Mouse (Mus musculus) CH12.LX (cell line): ENCODE results near the gene Cd83. TPM values are rescaled to one million over a fixed set of nuclear protein-coding genes. Genes with fewer than 3 reads are reported as not detected.

ENCODE experiments used
- DNase-seq: peaks from one replicate; pipeline ENCODE4 v3.0.0-alpha.2; 2013; ENCODE audit errors: extremely low read depth
- H3K27ac ChIP-seq: 2 replicates; pipeline ENCODE4 v1.5.1; 2012; ENCODE audit warnings: low read depth, mild to moderate bottlenecking, control low read depth, moderate library complexity; ENCODE audit not compliant: insufficient read depth
- H3K27me3 ChIP-seq: replicated peaks from 2 replicates; pipeline ENCODE3; 2012; ENCODE audit warnings: inconsistent platforms
- H3K36me3 ChIP-seq, 2 experiments: replicated peaks in 1 of 2; 2 replicates each; pipeline versions ENCODE3 to v1.6.1; 2012; ENCODE audit warnings: inconsistent platforms in 1 of 2, low read length in 1 of 2, mild to moderate bottlenecking in 1 of 2, mixed read lengths in 1 of 2, moderate library complexity in 1 of 2; ENCODE audit not compliant: control insufficient read depth in 1 of 2, insufficient read depth in 1 of 2
- H3K4me1 ChIP-seq, 2 experiments: 2 replicates each; pipeline ENCODE4 v1.6.1; 2012; ENCODE audit warnings: inconsistent platforms in 1 of 2, moderate library complexity in 1 of 2; ENCODE audit not compliant: insufficient read depth in 2 of 2, control insufficient read depth in 1 of 2
- H3K4me2 ChIP-seq: 2 replicates; pipeline ENCODE4 v1.6.1; 2012; ENCODE audit warnings: low read depth, mild to moderate bottlenecking, control low read depth; ENCODE audit not compliant: poor library complexity, insufficient read depth, severe bottlenecking
- H3K4me3 ChIP-seq, 3 experiments: fragments of 150-350 bp in 1 of 3; sonication (generic) in 1 of 3; replicated peaks in 1 of 3; 2 replicates each; pipeline versions ENCODE3 to v1.5.1; 2011 to 2012; ENCODE audit warnings: low read depth in 2 of 3, low read length in 2 of 3, mild to moderate bottlenecking in 2 of 3, moderate library complexity in 2 of 3, control low read depth in 1 of 3, improper control_type of control experiment in 1 of 3, inconsistent platforms in 1 of 3, mixed read lengths in 1 of 3; ENCODE audit not compliant: poor library complexity in 1 of 3
- H3K79me2 ChIP-seq: replicated peaks from 2 replicates; pipeline ENCODE4 v1.6.1; 2012; ENCODE audit warnings: mild to moderate bottlenecking, moderate library complexity; ENCODE audit not compliant: control insufficient read depth, poor library complexity, insufficient read depth, severe bottlenecking; ENCODE audit errors: extremely low read depth
- H3K9ac ChIP-seq: 2 replicates; pipeline ENCODE4 v1.6.1; 2012; ENCODE audit warnings: low read depth, mild to moderate bottlenecking, control low read depth, moderate library complexity; ENCODE audit not compliant: insufficient read depth
- H3K9me3 ChIP-seq: replicated peaks from 2 replicates; pipeline ENCODE3; 2012; ENCODE audit warnings: low read length, inconsistent platforms, mixed read lengths
- BHLHE40 ChIP-seq: IDR thresholded peaks from 2 replicates; pipeline ENCODE4 v1.6.1; 2011; ENCODE audit warnings: mild to moderate bottlenecking, low read depth, low read length, improper control_type of control experiment
- CHD2 ChIP-seq: IDR thresholded peaks from 2 replicates; pipeline ENCODE4 v1.6.1; 2011; ENCODE audit warnings: low read length, improper control_type of control experiment
- CTCF ChIP-seq, 2 experiments: IDR thresholded peaks in 1 of 2; conservative IDR thresholded peaks in 1 of 2; 2 replicates each; pipeline ENCODE4 v1.5.1; 2011 to 2012; ENCODE audit warnings: low read depth in 2 of 2, low read length in 2 of 2, improper control_type of control experiment in 1 of 2, inconsistent platforms in 1 of 2, mild to moderate bottlenecking in 1 of 2, moderate library complexity in 1 of 2
- EP300 ChIP-seq: IDR thresholded peaks from 2 replicates; pipeline ENCODE4 v1.6.1; 2011; ENCODE audit warnings: low read length, improper control_type of control experiment
- GABPA ChIP-seq: IDR thresholded peaks from 2 replicates; pipeline ENCODE4 v1.6.1; 2012; ENCODE audit warnings: low read depth, low read length, improper control_type of control experiment, inconsistent platforms; ENCODE audit not compliant: insufficient replicate concordance
- HCFC1 ChIP-seq: IDR thresholded peaks from 2 replicates; pipeline ENCODE4 v1.6.1; 2012; ENCODE audit warnings: low read depth, mild to moderate bottlenecking, inconsistent platforms, low read length, improper control_type of control experiment
- IRF4 ChIP-seq: IDR thresholded peaks from 2 replicates; pipeline ENCODE4 v1.6.1; 2014; ENCODE audit warnings: low read depth, mild to moderate bottlenecking, inconsistent platforms, low read length, improper control_type of control experiment
- JUN ChIP-seq: IDR thresholded peaks from 2 replicates; pipeline ENCODE4 v1.6.1; 2011; ENCODE audit warnings: low read depth, mild to moderate bottlenecking, low read length, improper control_type of control experiment, moderate library complexity; ENCODE audit not compliant: insufficient read depth
- JUND ChIP-seq: conservative IDR thresholded peaks from 2 replicates; pipeline ENCODE4 v1.6.1; 2011; ENCODE audit warnings: low read depth, low read length, improper control_type of control experiment
- MAFK ChIP-seq: IDR thresholded peaks from 2 replicates; pipeline ENCODE4 v1.6.1; 2011; ENCODE audit warnings: low read length, improper control_type of control experiment; ENCODE audit not compliant: insufficient replicate concordance
- MAZ ChIP-seq: IDR thresholded peaks from 2 replicates; pipeline ENCODE4 v1.6.1; 2012; ENCODE audit warnings: low read depth, mild to moderate bottlenecking, inconsistent platforms, low read length, improper control_type of control experiment, moderate library complexity
- MEF2A ChIP-seq: IDR thresholded peaks from 2 replicates; pipeline ENCODE4 v1.6.1; 2014; ENCODE audit warnings: low read depth, mild to moderate bottlenecking, inconsistent platforms, low read length, improper control_type of control experiment, borderline replicate concordance
- MXI1 ChIP-seq: IDR thresholded peaks from 2 replicates; pipeline ENCODE4 v1.6.1; 2011; ENCODE audit warnings: mild to moderate bottlenecking, low read depth, low read length, improper control_type of control experiment
- NELFE ChIP-seq: IDR thresholded peaks from 2 replicates; pipeline ENCODE4 v1.6.1; 2011; ENCODE audit warnings: low read depth, low read length, improper control_type of control experiment
- NRF1 ChIP-seq: IDR thresholded peaks from 2 replicates; pipeline ENCODE4 v1.6.1; 2014; ENCODE audit warnings: low read depth, mild to moderate bottlenecking, inconsistent platforms, low read length, improper control_type of control experiment, moderate library complexity
- PAX5 ChIP-seq: IDR thresholded peaks from 2 replicates; pipeline ENCODE4 v1.6.1; 2012; ENCODE audit warnings: low read length, inconsistent platforms, mixed read lengths
- POLR2A ChIP-seq: IDR thresholded peaks from 2 replicates; pipeline ENCODE4 v1.6.1; 2011; ENCODE audit warnings: low read depth, mild to moderate bottlenecking, improper control_type of control experiment, low read length
- POLR2AphosphoS2 ChIP-seq: IDR thresholded peaks from 2 replicates; pipeline ENCODE4 v1.6.1; 2011; ENCODE audit warnings: low read depth, low read length, improper control_type of control experiment
- RAD21 ChIP-seq: IDR thresholded peaks from 2 replicates; pipeline ENCODE4 v1.6.1; 2011; ENCODE audit warnings: low read depth, mild to moderate bottlenecking, low read length, improper control_type of control experiment, moderate library complexity
- RCOR1 ChIP-seq: conservative IDR thresholded peaks from 2 replicates; pipeline ENCODE4 v1.6.1; 2012; ENCODE audit warnings: low read depth, mild to moderate bottlenecking, inconsistent platforms, low read length, improper control_type of control experiment
- SIN3A ChIP-seq: IDR thresholded peaks from 2 replicates; pipeline ENCODE4 v1.6.1; 2012; ENCODE audit warnings: low read length, improper control_type of control experiment, inconsistent platforms
- SMC3 ChIP-seq: IDR thresholded peaks from 2 replicates; pipeline ENCODE4 v1.6.1; 2011; ENCODE audit warnings: low read depth, low read length, improper control_type of control experiment
- TBP ChIP-seq: conservative IDR thresholded peaks from 2 replicates; pipeline ENCODE4 v1.6.1; 2011; ENCODE audit warnings: low read depth, low read length, improper control_type of control experiment
- UBTF ChIP-seq: IDR thresholded peaks from 2 replicates; pipeline ENCODE4 v1.6.1; 2012; ENCODE audit warnings: low read depth, mild to moderate bottlenecking, inconsistent platforms, low read length, improper control_type of control experiment, moderate library complexity
- USF1 ChIP-seq: IDR thresholded peaks from 2 replicates; pipeline ENCODE4 v1.6.1; 2014; ENCODE audit warnings: low read depth, mild to moderate bottlenecking, inconsistent platforms, low read length, improper control_type of control experiment
- USF2 ChIP-seq: conservative IDR thresholded peaks from 2 replicates; pipeline ENCODE4 v1.6.1; 2011; ENCODE audit warnings: low read depth, low read length, improper control_type of control experiment
- ZKSCAN1 ChIP-seq: IDR thresholded peaks from 2 replicates; pipeline ENCODE4 v1.6.1; 2012; ENCODE audit warnings: low read depth, inconsistent platforms, low read length, improper control_type of control experiment, borderline replicate concordance
- ZMIZ1 ChIP-seq: IDR thresholded peaks from 2 replicates; pipeline ENCODE4 v1.6.1; 2012; ENCODE audit warnings: low read depth, mild to moderate bottlenecking, inconsistent platforms, low read length, improper control_type of control experiment
- ZNF384 ChIP-seq: IDR thresholded peaks from 2 replicates; pipeline ENCODE4 v1.6.1; 2012; ENCODE audit warnings: low read depth, low read length, improper control_type of control experiment, inconsistent platforms
- dilution Hi-C: fragments of 300-500 bp; cut with MboI; formaldehyde crosslinking; loops from 2 replicates; pipeline ENCODE4 v1.14.3; 2020; ENCODE audit warnings: low sequenced_read_pairs; ENCODE audit not compliant: extremely low pct_unique_long_range_greater_than_20kb, extremely low pct_ligation_motif_present
- in situ Hi-C: fragments of 300-500 bp; cut with MboI; formaldehyde crosslinking; loops from 3 replicates; pipeline ENCODE4 v1.14.3; 2019; ENCODE audit warnings: low sequenced_read_pairs, low pct_ligation_motif_present, low pct_unique_long_range_greater_than_20kb, mixed read lengths
- polyA plus RNA-seq: library from polyadenylated mRNA; unstranded; fragments of >175 nt; gene quantifications from 2 replicates; pipeline ENCODE4 v1.2.1, GENCODE M21; 2012; ENCODE audit warnings: low read depth; ENCODE audit not compliant: insufficient read length
- total RNA-seq, 2 experiments: library from RNA; depleted of rRNA; stranded (reverse); fragments of 300-350 nt in 1 of 2; fragments of >200 nt in 1 of 2; gene quantifications; 2 replicates each; pipeline ENCODE4 v1.2.3; 2012 to 2014

Gene Cd83
- total and polyA plus RNA-seq, 3 experiments = 109 to 298 (median 129) TPM

DNA sequence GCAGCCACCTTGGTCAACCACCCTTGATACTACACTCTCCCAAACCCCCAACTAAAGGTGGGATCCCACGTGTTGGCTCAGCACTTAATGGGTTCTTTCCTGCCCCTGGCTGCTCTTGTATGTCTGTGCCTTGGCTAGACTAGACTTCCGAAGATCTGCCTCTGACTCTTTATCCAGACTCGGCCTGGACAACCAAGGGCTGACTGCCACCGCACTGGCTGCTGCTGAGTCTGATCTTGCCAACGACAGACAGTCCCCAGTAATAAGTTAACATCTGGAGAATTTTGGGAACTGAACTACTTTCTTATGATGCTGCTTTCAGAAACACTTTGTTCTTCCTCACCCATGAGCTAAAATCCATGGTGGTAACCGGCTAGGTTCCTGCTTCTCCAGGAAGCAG, 26.0 kb downstream of the Cd83 start:
- no peak overlapping the region for H3K4me3 ChIP-seq
- H3K9ac ChIP-seq = no peak overlapping the region
- peaks cover 5% of the 10 kb centered on the region for H3K9me3 ChIP-seq
- peaks cover 5 to 20% of the 10 kb centered on the region in 2 experiments for H3K4me1 ChIP-seq
- TF ChIP-seq POLR2A (no peak), ZNF384 (no peak), TBP (no peak), MAFK (no peak), CTCF (conservative IDR thresholded peaks at IDR 0.05 in 1 of 2, IDR thresholded peaks at IDR 0.05 in 1 of 2; ENCODE audit: low read depth in 2 of 2, low read length in 2 of 2) (no peak), IRF4 (no peak), SIN3A (no peak), ZKSCAN1 (no peak), RAD21 (no peak), EP300 (no peak), MXI1 (no peak), NRF1 (no peak), NELFE (no peak), USF2 (no peak), BHLHE40 (no peak), JUN (no peak), CHD2 (no peak), MAZ (no peak), RCOR1 (no peak)
- H3K36me3 ChIP-seq = peaks cover 0 to 4% of the 10 kb centered on the region in 2 experiments
- no peaks in the 10 kb centered on the region for H3K27me3 ChIP-seq
- DNase-seq = no peak
- in situ Hi-C loops = no loop called here
- H3K4me2 ChIP-seq = no peak overlapping the region
- no peak overlapping the region for H3K27ac ChIP-seq
- H3K79me2 ChIP-seq = no peaks in the 10 kb centered on the region
- dilution Hi-C loops = no loop called here

GRCm38 (mm10) chr13:43811835-43812234, 27.3 kb downstream of the Cd83 start:
- Histone ChIP-seq H3K27ac (no peak overlapping the region), H3K36me3 (peaks cover 0 to 4% of the 10 kb centered on the region in 2 experiments), H3K4me1 (peaks cover 0 to 8% of the 10 kb centered on the region in 2 experiments; a peak in 2 of 4 replicates), H3K79me2 (no peaks in the 10 kb centered on the region), H3K9me3 (peaks cover 5% of the 10 kb centered on the region), H3K4me3 (no peak overlapping the region), H3K9ac (no peak overlapping the region), H3K4me2 (no peak overlapping the region), H3K27me3 (no peaks in the 10 kb centered on the region)
- TF ChIP-seq PAX5 = no peak
- TF ChIP-seq JUND = no peak
- TF ChIP-seq SMC3 = no peak
- TF ChIP-seq GABPA = no peak
- TF ChIP-seq HCFC1 = no peak
- no peak for TF ChIP-seq NELFE
- TF ChIP-seq MEF2A = no peak
- no peak for TF ChIP-seq CTCF (conservative IDR thresholded peaks at IDR 0.05 in 1 of 2, IDR thresholded peaks at IDR 0.05 in 1 of 2; ENCODE audit: low read depth in 2 of 2, low read length in 2 of 2)
- no peak for TF ChIP-seq USF2
- TF ChIP-seq UBTF = no peak
- TF ChIP-seq POLR2AphosphoS2 = no peak
- no peak for TF ChIP-seq MAFK
- no peak for TF ChIP-seq ZNF384
- no peak for TF ChIP-seq USF1
- no peak for TF ChIP-seq EP300
- no peak for TF ChIP-seq NRF1
- no peak for TF ChIP-seq ZMIZ1
- dilution Hi-C loops (no loop called here), in situ Hi-C loops (no loop called here)
- no peak for DNase-seq
